Mouse (Mus musculus) spleen, adult 2 months (tissue): ENCODE measurements around the gene Rad51b.

Experiments used
- CTCF ChIP-seq: fragments of 200-500 bp; IDR thresholded peaks from 2 replicates; pipeline ENCODE4 v1.5.1; 2011; ENCODE audit warnings: mild to moderate bottlenecking, inconsistent platforms; ENCODE audit not compliant: insufficient read depth, insufficient read length, insufficient replicate concordance; ENCODE audit errors: extremely low read depth
- POLR2A ChIP-seq: fragments of 200-500 bp; IDR thresholded peaks from 2 replicates; pipeline ENCODE4 v1.6.1; 2011; ENCODE audit warnings: low read depth, low read length, inconsistent platforms

DNA sequence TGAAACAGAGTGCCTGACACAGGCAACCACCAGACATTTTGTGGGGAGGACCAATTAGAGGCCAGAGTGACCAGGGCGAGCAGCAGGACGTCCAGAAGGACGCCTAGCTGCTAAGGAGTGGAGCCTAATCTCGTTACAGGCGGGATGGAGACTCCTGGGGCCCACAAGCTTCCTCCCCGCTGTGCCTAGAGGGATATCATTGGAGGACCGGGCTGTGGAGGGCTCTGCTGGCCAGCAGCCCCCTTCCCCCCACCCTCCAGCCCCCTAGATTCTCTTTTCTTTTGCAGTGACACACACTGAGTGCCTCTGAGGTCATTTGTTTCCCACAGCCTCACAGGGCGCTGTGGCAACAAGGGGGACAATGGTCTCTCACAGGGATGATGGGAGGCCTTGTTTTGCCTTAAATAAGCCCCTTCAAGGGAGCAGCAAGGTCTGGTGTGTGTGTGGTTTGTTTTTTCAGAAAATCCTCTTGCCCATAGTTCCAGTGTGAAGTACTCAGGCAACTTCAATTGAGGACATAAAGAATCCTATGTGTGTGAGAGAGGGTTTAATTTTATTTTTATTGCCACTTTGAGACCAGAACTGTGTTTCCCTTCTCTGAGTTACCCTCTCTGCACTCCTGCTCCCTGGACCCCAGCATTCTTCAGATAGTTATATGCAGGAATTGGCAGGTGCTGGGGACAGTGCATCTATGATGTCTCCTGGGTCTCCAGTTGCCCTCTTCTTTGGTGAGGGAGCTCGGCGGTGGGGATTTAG, 422.2 kb downstream of the Rad51b start:
- no peak for TF ChIP-seq CTCF
- TF ChIP-seq POLR2A, result no peak
